Mouse (Mus musculus) stomach, embryonic 14.5 days (tissue): ENCODE measurements around the gene Tsc1. TPM values are rescaled to one million over a fixed set of nuclear protein-coding genes. Genes with fewer than 3 reads are reported as not detected.

ENCODE experiments used
- ATAC-seq: fragments of 200-750 bp; cut with Nextera tagmentation; 2 replicates; pipeline ENCODE4 v1.8.0; 2017; ENCODE audit warnings: low read depth, moderate TSS enrichment; ENCODE audit not compliant: insufficient number of reproducible peaks, insufficient read depth, low FRiP score
- H3K27ac ChIP-seq: fragments of 300-500 bp; sonication (generic); 2 replicates; pipeline ENCODE4 v1.5.1; 2014; ENCODE audit warnings: mild to moderate bottlenecking, low read length, moderate library complexity, mixed read lengths
- H3K27me3 ChIP-seq: fragments of 300-500 bp; sonication (generic); 2 replicates; pipeline ENCODE4 v1.6.1; 2014; ENCODE audit warnings: low read length, control low read depth, mixed read lengths; ENCODE audit not compliant: control insufficient read depth, insufficient read depth
- H3K36me3 ChIP-seq: fragments of 300-500 bp; sonication (generic); 2 replicates; pipeline ENCODE4 v1.6.1; 2014; ENCODE audit warnings: mild to moderate bottlenecking, control low read depth, low read length, moderate library complexity, mixed read lengths; ENCODE audit not compliant: control insufficient read depth, insufficient read depth
- H3K4me1 ChIP-seq: fragments of 300-500 bp; sonication (generic); 2 replicates; pipeline ENCODE4 v1.6.1; 2014; ENCODE audit warnings: low read length, control low read depth, mixed read lengths; ENCODE audit not compliant: control insufficient read depth, insufficient read depth
- H3K4me2 ChIP-seq: fragments of 300-500 bp; sonication (generic); replicated peaks from 2 replicates; pipeline ENCODE4 v1.6.1; 2014; ENCODE audit warnings: low read depth, low read length, control low read depth
- H3K4me3 ChIP-seq: fragments of 300-500 bp; sonication (generic); 2 replicates; pipeline ENCODE4 v1.5.1; 2014; ENCODE audit warnings: low read depth, low read length, control low read depth
- H3K9ac ChIP-seq: fragments of 300-500 bp; sonication (generic); replicated peaks from 2 replicates; pipeline ENCODE4 v1.6.1; 2014; ENCODE audit warnings: low read depth, mild to moderate bottlenecking, control low read depth, low read length, moderate library complexity, mixed read lengths
- H3K9me3 ChIP-seq: fragments of 300-500 bp; sonication (generic); 2 replicates; pipeline ENCODE4 v1.6.1; 2016; ENCODE audit warnings: low read depth, low read length, control low read depth; ENCODE audit not compliant: control insufficient read depth
- WGBS: fragments of 180-500 bp; shearing (Covaris S2); extraction: QIAGEN DNeasy Blood & Tissue Kit; methylation state at CpG from one replicate; pipeline ENCODE4 v1.1.7; 2014; 5-methylcytosine and 5-hydroxymethylcytosine counted together
- polyA plus RNA-seq: library from polyadenylated mRNA; unstranded; fragments of >200 nt; fragmentation: Nextera tagmentation; extraction: Ambion mirVana; gene quantifications from 2 replicates; pipeline ENCODE4 v1.2.1, GENCODE M21; 2014

The Tsc1 gene
- polyA plus RNA-seq, 1 experiment from 2014 or later, result 22.7 TPM

DNA sequence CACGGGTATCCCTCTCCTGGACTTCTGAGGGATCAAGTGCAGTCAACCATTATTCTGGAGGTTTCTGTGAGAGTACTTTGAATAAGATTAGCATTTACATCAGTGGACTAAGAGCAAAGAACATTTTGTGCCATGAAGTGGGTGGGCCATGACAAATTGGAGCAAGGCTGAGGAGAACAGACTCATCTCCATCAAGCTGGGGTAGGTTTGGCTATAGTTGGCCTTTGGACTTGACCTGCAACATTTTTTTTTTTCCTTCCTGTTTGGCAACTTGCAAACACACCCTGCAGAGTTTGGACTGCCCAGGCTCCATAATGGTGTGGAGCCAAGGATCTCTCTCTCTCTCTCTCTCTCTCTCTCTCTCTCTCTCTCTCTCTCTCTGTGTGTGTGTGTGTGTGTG lies 8.4 kb upstream of the Tsc1 start:
- ATAC-seq, result no peak
- no peak overlapping the region for H3K4me2 ChIP-seq
- H3K4me3 ChIP-seq, result no peak overlapping the region
- no peaks in the 10 kb centered on the region for H3K9me3 ChIP-seq
- H3K27ac ChIP-seq, result no peak overlapping the region
- H3K36me3 ChIP-seq, result no peaks in the 10 kb centered on the region
- H3K9ac ChIP-seq, result no peak overlapping the region
- H3K4me1 ChIP-seq, result 0 out of 2 replicates have a peak, but pooled peaks cover 8% of the 10 kb centered on the region
- WGBS, result 79% methylated on average over 1 of the region's 1 CpGs
- H3K27me3 ChIP-seq, result no peaks in the 10 kb centered on the region

DNA sequence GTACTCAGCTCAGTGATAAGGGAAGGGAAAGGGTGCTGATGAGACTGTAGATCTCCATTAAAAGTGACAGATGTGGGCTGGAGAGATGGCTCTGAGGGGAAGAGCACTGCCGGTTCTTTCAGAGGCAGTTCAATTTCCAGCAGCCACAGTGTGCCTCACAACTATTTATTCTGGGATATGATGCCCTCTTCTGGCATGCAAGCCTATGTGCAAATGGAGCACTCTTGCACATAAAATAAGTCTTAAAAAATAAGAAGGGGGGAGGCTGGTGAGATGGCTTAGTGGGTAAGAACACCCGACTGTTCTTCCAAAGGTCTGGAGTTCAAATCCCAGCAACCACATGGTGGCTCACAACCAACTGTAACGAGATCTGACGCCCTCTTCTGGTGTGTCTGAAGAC lies 7.9 kb upstream of the Tsc1 start:
- H3K4me2 ChIP-seq, result no peak overlapping the region
- H3K4me1 ChIP-seq, result 0 out of 2 replicates have a peak, but pooled peaks cover 8% of the 10 kb centered on the region
- no peaks in the 10 kb centered on the region for H3K36me3 ChIP-seq
- 50% methylated on average over 4 of the region's 4 CpGs for WGBS
- no peak overlapping the region for H3K4me3 ChIP-seq
- H3K9me3 ChIP-seq, result no peaks in the 10 kb centered on the region
- no peak overlapping the region for H3K9ac ChIP-seq
- no peak overlapping the region for H3K27ac ChIP-seq
- H3K27me3 ChIP-seq, result no peaks in the 10 kb centered on the region
- ATAC-seq, result no peak

- H3K9ac ChIP-seq, result no peak overlapping the region
- no peaks in the 10 kb centered on the region for H3K36me3 ChIP-seq
- ATAC-seq, result no peak
- no peak overlapping the region for H3K27ac ChIP-seq
- H3K4me2 ChIP-seq, result no peak overlapping the region
- no peak overlapping the region for H3K4me3 ChIP-seq
- WGBS, result 68% methylated on average over 1 of the region's 1 CpGs
- no peaks in the 10 kb centered on the region for H3K9me3 ChIP-seq
- H3K27me3 ChIP-seq, result no peaks in the 10 kb centered on the region
- H3K4me1 ChIP-seq, result peaks cover 8% of the 10 kb centered on the region; the same call in 1 of the 2 replicates
Measured at GRCm38 (mm10) chr2:28635199-28635598, 5.8 kb upstream of the Tsc1 start.

GRCm38 (mm10) chr2:28637106-28637845 lies 3.8 kb upstream of the Tsc1 start:
- no peaks in the 10 kb centered on the region for H3K9me3 ChIP-seq
- no peak for ATAC-seq
- no peak overlapping the region for H3K9ac ChIP-seq
- H3K36me3 ChIP-seq, result no peaks in the 10 kb centered on the region
- H3K27ac ChIP-seq, result no peak overlapping the region
- H3K27me3 ChIP-seq, result no peaks in the 10 kb centered on the region
- no peak overlapping the region for H3K4me3 ChIP-seq
- peaks cover 13% of the 10 kb centered on the region for H3K4me1 ChIP-seq
- H3K4me2 ChIP-seq, result no peak overlapping the region
- WGBS, result 44% methylated on average over 9 of the region's 9 CpGs

DNA sequence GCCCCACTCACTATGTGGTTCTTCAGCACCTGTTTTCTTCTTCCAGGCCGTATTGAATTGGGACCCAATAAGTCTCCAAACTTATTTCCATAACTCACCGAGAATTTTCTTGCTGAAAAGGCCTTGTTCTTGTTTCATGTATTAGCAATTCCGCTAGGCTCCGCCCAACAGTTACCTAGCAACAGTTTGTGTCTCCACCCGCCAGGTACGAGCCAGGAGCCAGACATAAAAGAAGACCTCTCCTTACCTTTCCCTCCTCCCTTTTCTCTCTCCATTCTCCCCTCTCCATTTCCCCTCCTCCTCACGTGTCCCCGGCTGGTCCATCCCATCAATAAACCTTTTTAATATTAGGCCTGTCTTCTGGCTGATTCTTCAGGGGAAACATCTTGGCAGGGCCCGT lies 2.7 kb upstream of the Tsc1 start:
- H3K4me1 ChIP-seq, result peaks cover 19% of the 10 kb centered on the region
- H3K9me3 ChIP-seq, result no peaks in the 10 kb centered on the region
- ATAC-seq, result no peak
- H3K27me3 ChIP-seq, result no peaks in the 10 kb centered on the region
- peak overlapping the region; percentile 7; the same call in 1 of the 2 replicates for H3K4me3 ChIP-seq
- peak overlapping the region; percentile 21 for H3K4me2 ChIP-seq
- H3K9ac ChIP-seq, result no peak overlapping the region
- no peaks in the 10 kb centered on the region for H3K36me3 ChIP-seq
- peak overlapping the region; percentile 11; the same call in 1 of the 2 replicates for H3K27ac ChIP-seq
- 16% methylated on average over 9 of the region's 9 CpGs for WGBS

DNA sequence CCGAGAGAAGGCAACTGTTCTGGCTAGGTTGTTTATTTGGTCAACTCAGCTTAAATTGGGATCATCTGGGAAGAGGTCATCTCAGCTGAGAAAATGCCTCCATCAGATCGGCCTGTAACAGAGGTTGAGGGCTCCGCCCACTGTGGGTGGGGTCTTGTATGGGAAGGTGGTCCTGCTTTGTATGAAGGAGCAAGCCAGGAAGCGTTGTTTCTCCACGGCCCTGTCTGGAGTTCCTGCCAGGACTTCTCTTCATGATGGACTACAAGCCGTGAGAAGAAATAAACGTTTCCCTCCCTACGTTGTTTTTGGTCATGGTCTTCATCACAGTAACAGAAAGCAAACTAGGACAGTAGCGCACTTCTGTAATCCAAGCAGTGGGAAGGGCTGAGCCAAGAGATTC lies 2.1 kb upstream of the Tsc1 start:
- peak overlapping the region; percentile 11; the same call in 1 of the 2 replicates for H3K27ac ChIP-seq
- no peaks in the 10 kb centered on the region for H3K27me3 ChIP-seq
- H3K4me3 ChIP-seq, result peak overlapping the region; percentile 7; the same call in 1 of the 2 replicates
- H3K4me2 ChIP-seq, result peak overlapping the region; percentile 21
- peaks cover 19% of the 10 kb centered on the region for H3K4me1 ChIP-seq
- H3K36me3 ChIP-seq, result no peaks in the 10 kb centered on the region
- no peak for ATAC-seq
- no peaks in the 10 kb centered on the region for H3K9me3 ChIP-seq
- WGBS, result 8% methylated on average over 9 of the region's 9 CpGs
- H3K9ac ChIP-seq, result no peak overlapping the region

DNA sequence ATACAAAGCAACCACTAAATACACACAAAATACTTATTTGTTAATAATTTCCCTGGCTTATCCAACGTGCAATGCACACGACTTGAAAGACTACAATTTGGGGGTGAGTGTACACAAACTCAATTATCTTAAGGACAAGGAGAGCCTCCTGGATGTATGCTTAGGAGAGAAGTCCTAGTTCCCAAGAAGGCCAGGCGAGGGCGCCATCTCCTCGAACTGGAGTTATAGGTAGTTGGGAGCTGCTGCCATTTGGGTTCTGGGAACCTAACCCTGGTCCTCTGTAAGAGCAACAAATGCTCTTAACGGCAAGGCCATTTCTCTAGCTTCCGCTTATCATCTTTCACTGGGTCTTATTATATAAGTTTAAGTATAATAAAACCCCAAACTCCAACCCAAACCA lies 1.2 kb upstream of the Tsc1 start:
- no peak for ATAC-seq
- H3K36me3 ChIP-seq, result no peaks in the 10 kb centered on the region
- H3K27me3 ChIP-seq, result no peaks in the 10 kb centered on the region
- H3K4me1 ChIP-seq, result peaks cover 19% of the 10 kb centered on the region
- no peaks in the 10 kb centered on the region for H3K9me3 ChIP-seq
- no peak overlapping the region for H3K9ac ChIP-seq
- 57% methylated on average over 7 of the region's 7 CpGs for WGBS
- no peak overlapping the region for H3K4me3 ChIP-seq
- no peak overlapping the region for H3K4me2 ChIP-seq
- H3K27ac ChIP-seq, result no peak overlapping the region

GRCm38 (mm10) chr2:28641435-28641941 lies 460 bp downstream of the Tsc1 start:
- H3K9ac ChIP-seq, result peak overlapping the region; percentile 90
- WGBS, result under 1% methylated on average over 27 of the region's 43 CpGs
- no peaks in the 10 kb centered on the region for H3K9me3 ChIP-seq
- no peaks in the 10 kb centered on the region for H3K36me3 ChIP-seq
- H3K27ac ChIP-seq, result peak overlapping the region; percentile 53
- H3K4me2 ChIP-seq, result peak overlapping the region; percentile 82
- peak overlapping the region; percentile 99 for H3K4me3 ChIP-seq
- H3K27me3 ChIP-seq, result no peaks in the 10 kb centered on the region
- H3K4me1 ChIP-seq, result peaks cover 19% of the 10 kb centered on the region
- ATAC-seq, result peak; percentile 48
